Mouse (Mus musculus): ENCODE measurements around the gene Fbxw11. TPM values are rescaled to one million over a fixed set of nuclear protein-coding genes. Genes with fewer than 3 reads are reported as not detected.

Fbxw11 gene
- polyA plus RNA-seq, 1 experiment from 2014 or later, result 69.2 TPM

- H3K9me3 ChIP-seq (ENCODE audit: control insufficient read depth, low read length), result no peaks in the 10 kb centered on the region
- WGBS, result 40% methylated on average over 3 of the region's 3 CpGs
- no peaks in the 10 kb centered on the region; the same call in 1 of the 2 replicates for H3K4me1 ChIP-seq (replicated peaks; ENCODE audit: control insufficient read depth, insufficient read depth, low read length)
- H3K9ac ChIP-seq (ENCODE audit: low read length), result no peak overlapping the region
- no peaks in the 10 kb centered on the region for H3K27me3 ChIP-seq (replicated peaks; ENCODE audit: control insufficient read depth, insufficient read depth, low read length)
- H3K4me2 ChIP-seq (ENCODE audit: low read length), result no peak overlapping the region
- no peak overlapping the region for H3K4me3 ChIP-seq (ENCODE audit: low read depth, low read length)
- no peak overlapping the region for H3K27ac ChIP-seq (ENCODE audit: low read depth)
- no peak for DNase-seq (ENCODE audit: low spot score)
- ATAC-seq (replicated peaks; ENCODE audit: low FRiP score, low TSS enrichment, low read depth), result no peak
- H3K36me3 ChIP-seq (ENCODE audit: control insufficient read depth, insufficient read depth, low read length), result peaks cover 62% of the 10 kb centered on the region
Measured at GRCm38 (mm10) chr11:32746475-32746874, 104.0 kb downstream of the Fbxw11 start.

- peaks cover 39% of the 10 kb centered on the region for H3K36me3 ChIP-seq (ENCODE audit: control insufficient read depth, insufficient read depth, low read length)
- DNase-seq (ENCODE audit: low spot score) (no peak), ATAC-seq (replicated peaks; ENCODE audit: low FRiP score, low TSS enrichment, low read depth) (no peak)
- no peak overlapping the region for H3K9ac ChIP-seq (ENCODE audit: low read length)
- H3K4me2 ChIP-seq (ENCODE audit: low read length), result no peak overlapping the region
- H3K9me3 ChIP-seq (ENCODE audit: control insufficient read depth, low read length), result no peaks in the 10 kb centered on the region
- H3K4me1 ChIP-seq (replicated peaks; ENCODE audit: control insufficient read depth, insufficient read depth, low read length), result no peaks in the 10 kb centered on the region; the same call in 1 of the 2 replicates
- no peak overlapping the region for H3K4me3 ChIP-seq (ENCODE audit: low read depth, low read length)
- H3K27ac ChIP-seq (ENCODE audit: low read depth), result no peak overlapping the region
- no peaks in the 10 kb centered on the region for H3K27me3 ChIP-seq (replicated peaks; ENCODE audit: control insufficient read depth, insufficient read depth, low read length)
- WGBS, result 77% methylated on average over 4 of the region's 4 CpGs
Measured at GRCm38 (mm10) chr11:32748800-32749199, 106.3 kb downstream of the Fbxw11 start.

GRCm38 (mm10) chr11:32751863-32752594 is 109.5 kb downstream of the Fbxw11 start:
- no peak overlapping the region for H3K4me2 ChIP-seq (ENCODE audit: low read length)
- ATAC-seq (replicated peaks; ENCODE audit: low FRiP score, low TSS enrichment, low read depth), result no peak
- peaks cover 8% of the 10 kb centered on the region; the same call in 1 of the 2 replicates for H3K36me3 ChIP-seq (ENCODE audit: control insufficient read depth, insufficient read depth, low read length)
- no peaks in the 10 kb centered on the region for H3K4me1 ChIP-seq (replicated peaks; ENCODE audit: control insufficient read depth, insufficient read depth, low read length)
- H3K9ac ChIP-seq (ENCODE audit: low read length), result no peak overlapping the region
- no peak overlapping the region for H3K4me3 ChIP-seq (ENCODE audit: low read depth, low read length)
- no peak for DNase-seq (ENCODE audit: low spot score)
- WGBS, result 66% methylated on average over 7 of the region's 7 CpGs
- no peaks in the 10 kb centered on the region for H3K9me3 ChIP-seq (ENCODE audit: control insufficient read depth, low read length)
- H3K27ac ChIP-seq (ENCODE audit: low read depth), result no peak overlapping the region
- no peaks in the 10 kb centered on the region for H3K27me3 ChIP-seq (replicated peaks; ENCODE audit: control insufficient read depth, insufficient read depth, low read length)

- 75% methylated on average over 5 of the region's 5 CpGs for WGBS
- no peak overlapping the region for H3K9ac ChIP-seq (ENCODE audit: low read length)
Measured at GRCm38 (mm10) chr11:32752595-32752885, 110.0 kb downstream of the Fbxw11 start.

GRCm38 (mm10) chr11:32753358-32753757 is 110.8 kb downstream of the Fbxw11 start:
- H3K9me3 ChIP-seq (ENCODE audit: control insufficient read depth, low read length), result no peaks in the 10 kb centered on the region
- H3K36me3 ChIP-seq (ENCODE audit: control insufficient read depth, insufficient read depth, low read length), result no peaks in the 10 kb centered on the region
- no peak overlapping the region for H3K9ac ChIP-seq (ENCODE audit: low read length)
- no peak overlapping the region for H3K4me2 ChIP-seq (ENCODE audit: low read length)
- no peaks in the 10 kb centered on the region for H3K27me3 ChIP-seq (replicated peaks; ENCODE audit: control insufficient read depth, insufficient read depth, low read length)
- no peak for ATAC-seq (replicated peaks; ENCODE audit: low FRiP score, low TSS enrichment, low read depth)
- WGBS, result 93% methylated on average over 2 of the region's 2 CpGs
- H3K4me3 ChIP-seq (ENCODE audit: low read depth, low read length), result no peak overlapping the region
- DNase-seq (ENCODE audit: low spot score), result no peak
- no peak overlapping the region for H3K27ac ChIP-seq (ENCODE audit: low read depth)
- H3K4me1 ChIP-seq (replicated peaks; ENCODE audit: control insufficient read depth, insufficient read depth, low read length), result no peaks in the 10 kb centered on the region

More at GRCm38 (mm10) chr11:32752595-32752885, 110.0 kb downstream of the Fbxw11 start:
- no peak overlapping the region for H3K4me3 ChIP-seq (ENCODE audit: low read depth, low read length)
- H3K9me3 ChIP-seq (ENCODE audit: control insufficient read depth, low read length), result no peaks in the 10 kb centered on the region
- H3K27me3 ChIP-seq (replicated peaks; ENCODE audit: control insufficient read depth, insufficient read depth, low read length), result no peaks in the 10 kb centered on the region
- H3K27ac ChIP-seq (ENCODE audit: low read depth), result no peak overlapping the region
- H3K36me3 ChIP-seq (ENCODE audit: control insufficient read depth, insufficient read depth, low read length), result 0 out of 2 replicates have a peak, but pooled peaks cover 4% of the 10 kb centered on the region
- ATAC-seq (replicated peaks; ENCODE audit: low FRiP score, low TSS enrichment, low read depth) (no peak), DNase-seq (ENCODE audit: low spot score) (no peak)
- no peaks in the 10 kb centered on the region for H3K4me1 ChIP-seq (replicated peaks; ENCODE audit: control insufficient read depth, insufficient read depth, low read length)
- no peak overlapping the region for H3K4me2 ChIP-seq (ENCODE audit: low read length)

- Histone ChIP-seq H3K4me3 (ENCODE audit: low read depth, low read length) (no peak overlapping the region), H3K27ac (ENCODE audit: low read depth) (no peak overlapping the region), H3K36me3 (ENCODE audit: control insufficient read depth, insufficient read depth, low read length) (no peaks in the 10 kb centered on the region), H3K9me3 (ENCODE audit: control insufficient read depth, low read length) (no peaks in the 10 kb centered on the region), H3K4me2 (ENCODE audit: low read length) (no peak overlapping the region), H3K9ac (ENCODE audit: low read length) (no peak overlapping the region), H3K27me3 (replicated peaks; ENCODE audit: control insufficient read depth, insufficient read depth, low read length) (no peaks in the 10 kb centered on the region), H3K4me1 (replicated peaks; ENCODE audit: control insufficient read depth, insufficient read depth, low read length) (no peaks in the 10 kb centered on the region)
- WGBS, result 61% methylated on average over 3 of the region's 3 CpGs
- ATAC-seq (replicated peaks; ENCODE audit: low FRiP score, low TSS enrichment, low read depth) (no peak), DNase-seq (ENCODE audit: low spot score) (no peak)
Measured at GRCm38 (mm10) chr11:32762773-32763172, 120.2 kb downstream of the Fbxw11 start.

GRCm38 (mm10) chr11:32767496-32768230 is 125.1 kb downstream of the Fbxw11 start:
- Histone ChIP-seq H3K27me3 (replicated peaks; ENCODE audit: control insufficient read depth, insufficient read depth, low read length) (no peaks in the 10 kb centered on the region), H3K27ac (ENCODE audit: low read depth) (no peak overlapping the region), H3K9me3 (ENCODE audit: control insufficient read depth, low read length) (0 out of 2 replicates have a peak, but pooled peaks cover 2% of the 10 kb centered on the region), H3K4me3 (ENCODE audit: low read depth, low read length) (no peak overlapping the region), H3K36me3 (ENCODE audit: control insufficient read depth, insufficient read depth, low read length) (no peaks in the 10 kb centered on the region), H3K4me2 (ENCODE audit: low read length) (no peak overlapping the region), H3K4me1 (replicated peaks; ENCODE audit: control insufficient read depth, insufficient read depth, low read length) (no peaks in the 10 kb centered on the region), H3K9ac (ENCODE audit: low read length) (no peak overlapping the region)
- WGBS, result 57% methylated on average over 18 of the region's 18 CpGs
- DNase-seq (ENCODE audit: low spot score), result no peak
- no peak for ATAC-seq (replicated peaks; ENCODE audit: low FRiP score, low TSS enrichment, low read depth)

GRCm38 (mm10) chr11:32768642-32769343 is 126.3 kb downstream of the Fbxw11 start:
- Histone ChIP-seq H3K27me3 (replicated peaks; ENCODE audit: control insufficient read depth, insufficient read depth, low read length) (no peaks in the 10 kb centered on the region), H3K27ac (ENCODE audit: low read depth) (no peak overlapping the region), H3K4me1 (replicated peaks; ENCODE audit: control insufficient read depth, insufficient read depth, low read length) (no peaks in the 10 kb centered on the region), H3K9ac (ENCODE audit: low read length) (no peak overlapping the region), H3K4me2 (ENCODE audit: low read length) (no peak overlapping the region), H3K4me3 (ENCODE audit: low read depth, low read length) (no peak overlapping the region), H3K36me3 (ENCODE audit: control insufficient read depth, insufficient read depth, low read length) (no peaks in the 10 kb centered on the region), H3K9me3 (ENCODE audit: control insufficient read depth, low read length) (0 out of 2 replicates have a peak, but pooled peaks cover 2% of the 10 kb centered on the region)
- no peak for DNase-seq (ENCODE audit: low spot score)
- 81% methylated on average over 12 of the region's 12 CpGs for WGBS
- ATAC-seq (replicated peaks; ENCODE audit: low FRiP score, low TSS enrichment, low read depth), result no peak

All from intestine, embryonic 14.5 days (tissue).